15 mouse cellular contexts compared by ENCODE assay signal in genomic region chr2:32624111-32624748, GRCm38 (mm10). TPM values are rescaled to one million over a fixed set of nuclear protein-coding genes. Genes with fewer than 3 reads are reported as not detected.
DNase-seq lines count a peak whose midpoint lies in the region; ATAC-seq and TF ChIP-seq lines count a peak whose summit lies in the region.
"Had no signal": no experiment of that assay in that cellular context is flagged by ENCODE, and none has a peak within 500 bp of the region (broad histone marks: within the 10 kb centered on the region; RNA-seq: fewer than 3 reads in every experiment).

No protein-coding gene starts in this region.

- DNase-seq in cerebellum, adult 9-10 months = peak; percentile 45
- no peak for DNase-seq in cerebellum, adult 18-20 months
- DNase-seq in hindbrain, embryonic 14.5 days (ENCODE audit: low spot score) = no peak
- DNase-seq in 416B (ENCODE audit: low read depth) = peak; percentile 49
- DNase-seq in hindbrain, postnatal 0 days (ENCODE audit: low spot score) = no peak
- DNase-seq in frontal cortex, postnatal 36 days (ENCODE audit: low spot score in 2 of 2) = no peak
- DNase-seq in adrenal gland, adult 2 months = no peak
- DNase-seq: adrenal gland, adult 8-10 months; cerebellum, postnatal 10 days; kidney, adult 2 months; liver, postnatal 0 days; spleen, adult 18-20 months; thymus, postnatal 25 days had no signal

- TF ChIP-seq CTCF in hindbrain, postnatal 0 days (IDR thresholded peaks at IDR 0.05; ENCODE audit: low read depth) = no peak

- 0 out of 2 replicates have a peak overlapping the region, but pooled peaks have one; percentile 93 for H3K27ac ChIP-seq in hindbrain, embryonic 13.5 days
- no peak overlapping the region for H3K27ac ChIP-seq in hindbrain, embryonic 14.5 days
- peak overlapping the region; percentile 88; the same call in 1 of the 2 replicates for H3K27ac ChIP-seq in hindbrain, postnatal 0 days

- peaks cover 79% of the 10 kb centered on the region for H3K4me1 ChIP-seq in hindbrain, embryonic 13.5 days (replicated peaks)
- H3K4me1 ChIP-seq in hindbrain, embryonic 14.5 days (replicated peaks; ENCODE audit: control insufficient read depth, insufficient read depth, low read length) = peaks cover 49% of the 10 kb centered on the region
- peaks cover 30% of the 10 kb centered on the region for H3K4me1 ChIP-seq in hindbrain, postnatal 0 days (ENCODE audit: insufficient read depth, low read length)

- H3K4me2 ChIP-seq in hindbrain, embryonic 13.5 days = no peak overlapping the region
- H3K4me2 ChIP-seq in hindbrain, embryonic 14.5 days (replicated peaks) = no peak overlapping the region
- no peak overlapping the region for H3K4me2 ChIP-seq in hindbrain, postnatal 0 days (ENCODE audit: low read depth, low read length)

- no peaks in the 10 kb centered on the region for H3K36me3 ChIP-seq in hindbrain, embryonic 13.5 days
- H3K36me3 ChIP-seq in hindbrain, embryonic 14.5 days (replicated peaks; ENCODE audit: control insufficient read depth, insufficient read depth) = no peaks in the 10 kb centered on the region
- H3K36me3 ChIP-seq in hindbrain, postnatal 0 days (ENCODE audit: insufficient read depth, low read length) = no peaks in the 10 kb centered on the region

- H3K27me3 ChIP-seq in hindbrain, embryonic 13.5 days = no peaks in the 10 kb centered on the region
- H3K27me3 ChIP-seq in hindbrain, embryonic 14.5 days (ENCODE audit: control insufficient read depth, insufficient read depth, low read length) = no peaks in the 10 kb centered on the region
- H3K27me3 ChIP-seq in hindbrain, postnatal 0 days (ENCODE audit: insufficient read depth, low read length) = no peaks in the 10 kb centered on the region

- 86% methylated on average over 5 of the region's 5 CpGs for WGBS in hindbrain, embryonic 13.5 days
- 87% methylated on average over 5 of the region's 5 CpGs for whole genome bisulfite sequencing in hindbrain, embryonic 14.5 days
- WGBS in hindbrain, postnatal 0 days = 87% methylated on average over 5 of the region's 5 CpGs

- no peak for ATAC-seq in hindbrain, embryonic 13.5 days (ENCODE audit: low FRiP score)
- no peak for ATAC-seq in hindbrain, embryonic 14.5 days (ENCODE audit: low FRiP score)
- no peak for ATAC-seq in hindbrain, postnatal 0 days
- ATAC-seq: liver, postnatal 0 days had no signal

- no peaks in the 10 kb centered on the region for H3K9me3 ChIP-seq in hindbrain, embryonic 13.5 days
- no peaks in the 10 kb centered on the region for H3K9me3 ChIP-seq in hindbrain, embryonic 14.5 days (ENCODE audit: control insufficient read depth, low read length)
- H3K9me3 ChIP-seq in hindbrain, postnatal 0 days (ENCODE audit: low read length) = no peaks in the 10 kb centered on the region

- H3K4me3 ChIP-seq in hindbrain, embryonic 13.5 days = no peak overlapping the region
- H3K4me3 ChIP-seq in hindbrain, embryonic 14.5 days (replicated peaks; ENCODE audit: low read length) = no peak overlapping the region
- no peak overlapping the region for H3K4me3 ChIP-seq in hindbrain, postnatal 0 days (ENCODE audit: low read length)

- no peak overlapping the region for H3K9ac ChIP-seq in hindbrain, embryonic 13.5 days
- no peak overlapping the region for H3K9ac ChIP-seq in hindbrain, embryonic 14.5 days
- no peak overlapping the region for H3K9ac ChIP-seq in hindbrain, postnatal 0 days (replicated peaks; ENCODE audit: low read length)
- H3K9ac ChIP-seq: liver, postnatal 0 days had no signal

RNA-seq across cellular contexts. Expression of gene Ak1, which starts 2.7 kb away (rescaled TPM):
- 68.9 and 71.5 TPM in 2 replicates for polyA plus RNA-seq in hindbrain, embryonic 13.5 days (2015; fragmentation: Nextera tagmentation; extraction: Ambion mirVana)
- 78.1 and 82.0 TPM in 2 replicates for polyA plus RNA-seq in hindbrain, embryonic 14.5 days (2014; fragmentation: Nextera tagmentation; extraction: Ambion mirVana)
- total RNA-seq in hindbrain, postnatal 0 days (2014; rRNA removed) = 89.8 and 92.2 TPM in 2 replicates
- 103 and 106 TPM in 2 replicates for polyA plus RNA-seq in hindbrain, postnatal 0 days (2015; fragmentation: Nextera tagmentation; extraction: Ambion mirVana)
- total RNA-seq in adrenal gland, adult 2 months (2021) = 10 to 100 TPM; 40.6 to 59.0 TPM
- 66.6 and 67.7 TPM in 2 replicates for polyA plus RNA-seq in adrenal gland, adult 2 months (2012; rRNA removed)

RNA-seq across cellular contexts. Expression of gene Eng, which starts 22.2 kb away (rescaled TPM):
- 29.0 and 29.2 TPM in 2 replicates for polyA plus RNA-seq in hindbrain, embryonic 13.5 days (2015; fragmentation: Nextera tagmentation; extraction: Ambion mirVana)
- polyA plus RNA-seq in hindbrain, embryonic 14.5 days (2014; fragmentation: Nextera tagmentation; extraction: Ambion mirVana) = 28.1 and 30.5 TPM in 2 replicates
- 23.7 and 24.1 TPM in 2 replicates for total RNA-seq in hindbrain, postnatal 0 days (2014; rRNA removed)
- polyA plus RNA-seq in hindbrain, postnatal 0 days (2015; fragmentation: Nextera tagmentation; extraction: Ambion mirVana) = 23.7 and 23.8 TPM in 2 replicates
- 100 to 1,000 TPM; 100 to 128 TPM for total RNA-seq in adrenal gland, adult 2 months (2021)
- polyA plus RNA-seq in adrenal gland, adult 2 months (2012; rRNA removed) = 266 and 281 TPM in 2 replicates

RNA-seq across cellular contexts. Expression of gene St6galnac6, which starts 24.7 kb away (rescaled TPM):
- polyA plus RNA-seq in hindbrain, embryonic 13.5 days (2015; fragmentation: Nextera tagmentation; extraction: Ambion mirVana) = 13.1 and 13.5 TPM in 2 replicates
- 8.5 and 9.3 TPM in 2 replicates for polyA plus RNA-seq in hindbrain, embryonic 14.5 days (2014; fragmentation: Nextera tagmentation; extraction: Ambion mirVana)
- total RNA-seq in hindbrain, postnatal 0 days (2014; rRNA removed) = 87.0 and 114 TPM in 2 replicates
- 39.5 and 40.9 TPM in 2 replicates for polyA plus RNA-seq in hindbrain, postnatal 0 days (2015; fragmentation: Nextera tagmentation; extraction: Ambion mirVana)
- 10 to 100 TPM; 55.2 to 55.6 TPM for total RNA-seq in adrenal gland, adult 2 months (2021)
- 115 and 122 TPM in 2 replicates for polyA plus RNA-seq in adrenal gland, adult 2 months (2012; rRNA removed)

RNA-seq across cellular contexts. Expression of gene St6galnac4, which starts 37.3 kb away (rescaled TPM):
- polyA plus RNA-seq in hindbrain, embryonic 13.5 days (2015; fragmentation: Nextera tagmentation; extraction: Ambion mirVana) = 22.8 and 23.4 TPM in 2 replicates
- 32.3 and 36.8 TPM in 2 replicates for polyA plus RNA-seq in hindbrain, embryonic 14.5 days (2014; fragmentation: Nextera tagmentation; extraction: Ambion mirVana)
- 66.9 and 75.7 TPM in 2 replicates for total RNA-seq in hindbrain, postnatal 0 days (2014; rRNA removed)
- 45.6 and 47.5 TPM in 2 replicates for polyA plus RNA-seq in hindbrain, postnatal 0 days (2015; fragmentation: Nextera tagmentation; extraction: Ambion mirVana)
- 10 to 100 TPM in 1 of 2 experiments, 1 to 10 TPM in 1; 5.6 to 14.5 TPM for total RNA-seq in adrenal gland, adult 2 months (2021)
- 15.4 and 18.5 TPM in 2 replicates for polyA plus RNA-seq in adrenal gland, adult 2 months (2012; rRNA removed)

RNA-seq across cellular contexts. Expression of gene 9430097D07Rik, which starts 48.7 kb away (rescaled TPM):
- 0.53 and 0.56 TPM in 2 replicates for polyA plus RNA-seq in hindbrain, embryonic 13.5 days (2015; fragmentation: Nextera tagmentation; extraction: Ambion mirVana)
- 0.48 and 0.81 TPM in 2 replicates for polyA plus RNA-seq in hindbrain, embryonic 14.5 days (2014; fragmentation: Nextera tagmentation; extraction: Ambion mirVana)
- 0.21 and 0.83 TPM in 2 replicates for total RNA-seq in hindbrain, postnatal 0 days (2014; rRNA removed)
- 0.73 and 0.76 TPM in 2 replicates for polyA plus RNA-seq in hindbrain, postnatal 0 days (2015; fragmentation: Nextera tagmentation; extraction: Ambion mirVana)
- total RNA-seq in adrenal gland, adult 2 months (2021) = not detected
- not detected in 2 replicates for polyA plus RNA-seq in adrenal gland, adult 2 months (2012; rRNA removed)
- total RNA-seq: adrenal gland, adult 8-10 months; gastrocnemius, adult 18-20 months had no signal
- polyA plus RNA-seq: kidney, adult 2 months; liver, postnatal 0 days had no signal

Comparison
In these comparisons a context has a peak if more than half of its experiments do, and no peak if none do; other contexts are left out.
1. DNase-seq: peak in cerebellum, adult 9-10 months (single experiment) and 416B (single experiment); none in cerebellum, adult 18-20 months (0 of 2), hindbrain, embryonic 14.5 days (single experiment), hindbrain, postnatal 0 days (single experiment), frontal cortex, postnatal 36 days (0 of 2) and adrenal gland, adult 2 months (single experiment).